Mouse (Mus musculus) cerebellum, adult 9-11 months (tissue): ENCODE data around the gene Rfx4.
A peak's percentile ranks its signal among the peaks of the same experiment; 100 is the strongest.

Experiments
- DNase-seq: peaks from one replicate; pipeline ENCODE4 v3.0.0; 2022

Rfx4 gene

GRCm38 (mm10) chr10:84871921-84872320 is 116.1 kb downstream of the Rfx4 start:
- DNase-seq, result no peak

GRCm38 (mm10) chr10:84879823-84880571 is 124.1 kb downstream of the Rfx4 start:
- no peak for DNase-seq

GRCm38 (mm10) chr10:84882528-84882927 is 126.7 kb downstream of the Rfx4 start:
- no peak for DNase-seq

- DNase-seq, result no peak
These were observed 129.6 kb downstream of the Rfx4 start for GRCm38 (mm10) chr10:84885341-84885884.

GRCm38 (mm10) chr10:84886221-84886627 is 130.4 kb downstream of the Rfx4 start:
- no peak for DNase-seq

- no peak for DNase-seq
These were observed 130.9 kb downstream of the Rfx4 start for GRCm38 (mm10) chr10:84886785-84887184.

- DNase-seq, result no peak
These were observed 133.4 kb downstream of the Rfx4 start for GRCm38 (mm10) chr10:84889096-84889846.

- DNase-seq, result no peak
These were observed 140.0 kb downstream of the Rfx4 start for GRCm38 (mm10) chr10:84895810-84896358.

- no peak for DNase-seq
These were observed 141.4 kb downstream of the Rfx4 start for GRCm38 (mm10) chr10:84896941-84897930.

- DNase-seq, result no peak
These were observed 142.5 kb downstream of the Rfx4 start for GRCm38 (mm10) chr10:84898144-84898979.

- no peak for DNase-seq
These were observed 145.8 kb downstream of the Rfx4 start for GRCm38 (mm10) chr10:84901676-84902075.

GRCm38 (mm10) chr10:84902213-84902612 is 146.4 kb downstream of the Rfx4 start:
- no peak for DNase-seq

- DNase-seq, result no peak
These were observed 147.4 kb downstream of the Rfx4 start for GRCm38 (mm10) chr10:84903307-84903706.

GRCm38 (mm10) chr10:84903742-84904141 is 147.9 kb downstream of the Rfx4 start:
- DNase-seq, result peak; percentile 19

GRCm38 (mm10) chr10:84906895-84907294 is 151.0 kb downstream of the Rfx4 start:
- no peak for DNase-seq

- no peak for DNase-seq
These were observed 152.1 kb downstream of the Rfx4 start for GRCm38 (mm10) chr10:84908006-84908405.

GRCm38 (mm10) chr10:84908471-84908870 is 152.6 kb downstream of the Rfx4 start:
- DNase-seq, result no peak

GRCm38 (mm10) chr10:84909021-84909801 is 153.3 kb downstream of the Rfx4 start:
- DNase-seq, result no peak

GRCm38 (mm10) chr10:84910194-84910593 is 154.3 kb downstream of the Rfx4 start:
- no peak for DNase-seq

GRCm38 (mm10) chr10:84910758-84911384 is 155.0 kb downstream of the Rfx4 start:
- DNase-seq, result no peak
